Mouse (Mus musculus): ENCODE measurements around the gene Hist1h4b. TPM values are rescaled to one million over a fixed set of nuclear protein-coding genes. Genes with fewer than 3 reads are reported as not detected.

Gene Hist1h4b
- polyA plus RNA-seq, 1 experiment, result 5.5 TPM

DNA sequence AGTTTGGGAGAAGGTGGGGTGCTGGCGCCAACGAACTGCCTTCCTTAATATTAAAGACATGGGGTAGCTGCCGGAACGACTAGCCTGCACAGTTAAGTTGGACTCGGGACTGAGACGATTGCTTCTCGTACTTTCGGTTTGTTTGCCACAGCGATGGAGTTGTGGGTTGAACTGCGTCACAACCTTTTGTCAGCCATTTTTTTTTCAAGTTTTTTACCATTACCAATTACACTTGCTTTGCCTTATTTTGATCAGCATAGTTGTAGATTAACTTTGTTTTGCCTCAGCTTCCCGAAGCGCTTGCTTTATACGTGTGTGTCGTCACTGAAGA is 16.9 kb upstream of the Hist1h4b start:
- no peaks in the 10 kb centered on the region for H3K36me3 ChIP-seq (ENCODE audit: control insufficient read depth, insufficient read depth)
- H3ac ChIP-seq (ENCODE audit: control insufficient read depth, insufficient read length), result no peak overlapping the region
- H3K27me3 ChIP-seq (ENCODE audit: control insufficient read depth, insufficient read depth, insufficient read length), result no peaks in the 10 kb centered on the region
- TF ChIP-seq TCF12 (IDR thresholded peaks at IDR 0.05; ENCODE audit: insufficient read depth, poor library complexity, severe bottlenecking) (no peak), USF1 (IDR thresholded peaks at IDR 0.05; ENCODE audit: low read depth) (no peak), POLR2AphosphoS2 (IDR thresholded peaks at IDR 0.05; ENCODE audit: insufficient read length, low read depth) (peak; percentile 74), POLR2A (IDR thresholded peaks at IDR 0.05; ENCODE audit: insufficient read length, low read depth) (peak; percentile 8)
- peak overlapping the region; percentile 47 for H3K4me3 ChIP-seq
- peak overlapping the region; percentile 85 for H3K4me2 ChIP-seq (ENCODE audit: low read depth)
- H3K79me2 ChIP-seq (ENCODE audit: control insufficient read depth, insufficient read depth), result no peaks in the 10 kb centered on the region

DNA sequence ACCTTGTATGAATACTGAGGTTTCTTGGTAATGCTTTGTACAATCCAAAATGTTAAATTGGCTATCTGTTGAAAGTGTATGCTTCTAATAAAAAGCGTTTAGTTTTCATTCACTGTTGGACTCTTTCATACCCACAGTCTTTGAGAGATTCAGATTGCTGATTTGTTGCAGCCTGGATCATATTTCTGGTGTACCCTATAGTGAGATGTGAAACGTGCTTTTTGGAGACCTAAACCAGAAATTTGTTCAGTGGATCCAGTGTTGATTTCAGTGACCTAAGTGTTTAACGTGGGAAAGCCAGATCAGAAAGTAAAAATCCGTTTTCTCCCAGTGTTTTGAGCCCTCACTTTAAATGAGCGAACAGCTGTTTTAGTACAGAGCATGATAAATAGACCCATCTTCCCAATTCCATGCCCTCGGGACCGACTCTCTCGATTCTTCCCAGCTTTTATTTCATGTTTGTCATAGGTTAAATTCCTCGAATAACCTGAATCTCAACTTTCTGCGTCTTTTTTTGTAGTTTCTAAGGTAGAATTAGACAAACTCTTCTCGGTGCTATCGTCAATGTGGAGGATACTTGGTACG is 16.5 kb upstream of the Hist1h4b start:
- H3K36me3 ChIP-seq (ENCODE audit: control insufficient read depth, insufficient read depth), result no peaks in the 10 kb centered on the region
- no peak for TF ChIP-seq POLR2AphosphoS2 (IDR thresholded peaks at IDR 0.05; ENCODE audit: insufficient read length, low read depth)
- no peak for TF ChIP-seq CEBPB (IDR thresholded peaks at IDR 0.05; ENCODE audit: insufficient read depth, poor library complexity, severe bottlenecking)
- no peak for TF ChIP-seq USF1 (IDR thresholded peaks at IDR 0.05; ENCODE audit: low read depth)
- TF ChIP-seq E2F4 (IDR thresholded peaks at IDR 0.05; ENCODE audit: insufficient read depth), result no peak
- no peak for TF ChIP-seq TCF12 (IDR thresholded peaks at IDR 0.05; ENCODE audit: insufficient read depth, poor library complexity, severe bottlenecking)
- no peak for TF ChIP-seq POLR2A (IDR thresholded peaks at IDR 0.05; ENCODE audit: insufficient read length, low read depth)
- H3K4me3 ChIP-seq, result peak overlapping the region; percentile 47
- no peaks in the 10 kb centered on the region for H3K79me2 ChIP-seq (ENCODE audit: control insufficient read depth, insufficient read depth)
- H3ac ChIP-seq (ENCODE audit: control insufficient read depth, insufficient read length), result no peak overlapping the region
- H3K27me3 ChIP-seq (ENCODE audit: control insufficient read depth, insufficient read depth, insufficient read length), result no peaks in the 10 kb centered on the region
- H3K4me2 ChIP-seq (ENCODE audit: low read depth), result peak overlapping the region; percentile 85

DNA sequence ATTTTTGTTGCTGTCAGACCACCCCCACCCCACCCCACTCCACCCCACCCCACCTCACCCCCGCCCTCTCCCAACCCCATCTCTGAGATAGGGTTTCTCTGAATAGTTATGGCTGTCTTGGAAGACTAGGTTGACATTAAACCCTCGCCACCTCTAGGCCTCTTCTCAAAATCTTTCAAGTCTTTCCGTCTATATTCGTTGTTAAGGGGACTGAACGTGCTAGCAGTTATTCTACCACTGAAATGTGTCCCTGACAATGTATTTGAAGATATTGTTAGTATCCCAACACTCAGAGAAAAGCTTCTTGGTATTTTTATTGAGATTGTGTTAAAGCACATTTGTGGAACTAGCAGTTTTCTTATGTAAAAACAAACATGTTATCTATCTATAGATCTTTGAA is 15.9 kb upstream of the Hist1h4b start:
- H3K36me3 ChIP-seq (ENCODE audit: control insufficient read depth, insufficient read depth), result no peaks in the 10 kb centered on the region
- peak overlapping the region; percentile 47 for H3K4me3 ChIP-seq
- no peaks in the 10 kb centered on the region for H3K27me3 ChIP-seq (ENCODE audit: control insufficient read depth, insufficient read depth, insufficient read length)
- no peak overlapping the region for H3ac ChIP-seq (ENCODE audit: control insufficient read depth, insufficient read length)
- H3K4me2 ChIP-seq (ENCODE audit: low read depth), result peak overlapping the region; percentile 55
- H3K79me2 ChIP-seq (ENCODE audit: control insufficient read depth, insufficient read depth), result no peaks in the 10 kb centered on the region
- TF ChIP-seq USF1 (IDR thresholded peaks at IDR 0.05; ENCODE audit: low read depth) (no peak), POLR2A (IDR thresholded peaks at IDR 0.05; ENCODE audit: insufficient read length, low read depth) (no peak), E2F4 (IDR thresholded peaks at IDR 0.05; ENCODE audit: insufficient read depth) (no peak)

DNA sequence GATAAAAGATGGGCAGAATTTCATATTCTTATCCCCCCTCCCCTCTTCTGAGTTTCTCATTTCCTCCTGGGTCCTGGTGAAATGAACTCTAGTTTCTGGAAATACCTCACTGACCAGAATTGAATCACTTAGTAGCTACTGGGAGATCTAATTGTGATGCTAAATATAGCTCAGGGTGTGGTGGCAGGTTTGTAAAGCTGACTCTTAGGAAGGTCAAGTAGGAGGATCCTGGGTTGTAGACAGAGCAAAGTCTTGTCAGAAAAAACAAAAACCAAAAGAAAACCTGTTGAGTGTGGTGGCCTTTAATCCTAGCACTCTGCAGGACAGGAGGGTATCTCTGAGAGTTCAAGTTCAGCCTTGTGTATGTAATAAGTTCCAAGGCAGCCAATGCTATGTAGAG is 14.8 kb upstream of the Hist1h4b start:
- Histone ChIP-seq H3K4me2 (ENCODE audit: low read depth) (peak overlapping the region; percentile 44), H3K4me3 (no peak overlapping the region), H3K79me2 (ENCODE audit: control insufficient read depth, insufficient read depth) (no peaks in the 10 kb centered on the region), H3K27me3 (ENCODE audit: control insufficient read depth, insufficient read depth, insufficient read length) (no peaks in the 10 kb centered on the region), H3ac (ENCODE audit: control insufficient read depth, insufficient read length) (no peak overlapping the region), H3K36me3 (ENCODE audit: control insufficient read depth, insufficient read depth) (no peaks in the 10 kb centered on the region)
- no peak for TF ChIP-seq USF1 (IDR thresholded peaks at IDR 0.05; ENCODE audit: low read depth)
- no peak for TF ChIP-seq MYOD1 (IDR thresholded peaks at IDR 0.05; ENCODE audit: control insufficient read depth in 1 of 3, insufficient read length in 2 of 3, low read depth in 2 of 3)
- no peak for TF ChIP-seq POLR2A (IDR thresholded peaks at IDR 0.05; ENCODE audit: insufficient read length, low read depth)
- TF ChIP-seq POLR2AphosphoS2 (IDR thresholded peaks at IDR 0.05; ENCODE audit: insufficient read length, low read depth), result no peak
- TF ChIP-seq CEBPB (IDR thresholded peaks at IDR 0.05; ENCODE audit: insufficient read depth, poor library complexity, severe bottlenecking), result no peak
- no peak for TF ChIP-seq MYOG (IDR thresholded peaks at IDR 0.05; ENCODE audit: control insufficient read depth in 1 of 3, insufficient read depth in 1 of 3, insufficient read length in 2 of 3, low read depth in 2 of 3)
- TF ChIP-seq REST (IDR thresholded peaks at IDR 0.05; ENCODE audit: insufficient read depth, insufficient read length), result no peak
- no peak for TF ChIP-seq SRF (IDR thresholded peaks at IDR 0.05; ENCODE audit: control insufficient read depth, insufficient read length, low read depth)
- TF ChIP-seq TCF3 (IDR thresholded peaks at IDR 0.05; ENCODE audit: insufficient read length, low read depth), result no peak
- TF ChIP-seq E2F4 (IDR thresholded peaks at IDR 0.05; ENCODE audit: insufficient read depth), result no peak
- TF ChIP-seq TCF12 (IDR thresholded peaks at IDR 0.05; ENCODE audit: insufficient read depth, poor library complexity, severe bottlenecking), result no peak
- no peak for TF ChIP-seq MAX (IDR thresholded peaks at IDR 0.05; ENCODE audit: low read depth)

DNA sequence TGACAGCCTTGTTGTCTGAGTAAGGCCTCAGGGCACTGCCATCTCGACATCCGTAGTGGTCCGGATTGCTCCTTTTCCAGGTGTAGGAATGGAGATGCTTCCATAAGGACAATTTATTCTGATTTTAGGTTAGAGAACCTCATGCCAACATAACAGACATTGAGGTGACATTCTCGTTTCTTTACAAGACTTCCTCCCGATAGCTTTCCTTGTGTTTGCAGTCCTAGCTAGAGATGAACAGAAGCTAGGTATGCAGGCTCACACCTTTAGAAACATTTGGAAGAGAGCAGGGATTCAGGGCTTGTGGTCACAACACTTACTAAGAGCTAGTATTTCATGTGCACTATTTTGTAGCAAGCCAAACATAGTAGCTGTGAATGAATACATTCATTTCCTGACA is 13.6 kb upstream of the Hist1h4b start:
- TF ChIP-seq SRF (IDR thresholded peaks at IDR 0.05; ENCODE audit: control insufficient read depth, insufficient read length, low read depth) (no peak), CEBPB (IDR thresholded peaks at IDR 0.05; ENCODE audit: insufficient read depth, poor library complexity, severe bottlenecking) (no peak)
- Histone ChIP-seq H3K36me3 (ENCODE audit: control insufficient read depth, insufficient read depth) (no peaks in the 10 kb centered on the region), H3K79me2 (ENCODE audit: control insufficient read depth, insufficient read depth) (no peaks in the 10 kb centered on the region), H3K27me3 (ENCODE audit: control insufficient read depth, insufficient read depth, insufficient read length) (no peaks in the 10 kb centered on the region), H3K4me2 (ENCODE audit: low read depth) (no peak overlapping the region), H3K4me3 (no peak overlapping the region), H3ac (ENCODE audit: control insufficient read depth, insufficient read length) (no peak overlapping the region)

DNA sequence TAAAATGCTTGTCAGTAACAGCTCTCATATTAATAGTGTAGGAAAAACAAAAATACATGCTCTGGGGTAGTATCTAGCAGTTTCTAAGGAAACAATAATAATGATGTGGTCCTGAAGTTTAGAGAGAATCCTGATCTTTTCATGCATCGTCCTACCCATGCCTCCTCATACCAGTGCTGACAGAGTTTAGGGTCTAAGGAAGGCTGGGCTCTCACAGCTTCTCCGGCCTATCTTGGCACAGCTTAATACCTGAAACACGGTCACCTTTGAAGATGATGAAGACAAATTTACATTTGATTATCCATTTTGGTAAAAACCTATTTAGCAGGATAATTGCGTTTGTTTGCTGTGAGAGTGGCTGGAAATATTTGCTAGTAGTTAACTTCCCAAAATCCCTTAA is 12.8 kb upstream of the Hist1h4b start:
- Histone ChIP-seq H3K79me2 (ENCODE audit: control insufficient read depth, insufficient read depth) (no peaks in the 10 kb centered on the region), H3K27me3 (ENCODE audit: control insufficient read depth, insufficient read depth, insufficient read length) (no peaks in the 10 kb centered on the region), H3K4me2 (ENCODE audit: low read depth) (peak overlapping the region; percentile 94), H3K36me3 (ENCODE audit: control insufficient read depth, insufficient read depth) (no peaks in the 10 kb centered on the region), H3K4me3 (peak overlapping the region; percentile 19), H3ac (ENCODE audit: control insufficient read depth, insufficient read length) (no peak overlapping the region)
- TF ChIP-seq POLR2AphosphoS2 (IDR thresholded peaks at IDR 0.05; ENCODE audit: insufficient read length, low read depth) (peak; percentile 10), TCF3 (IDR thresholded peaks at IDR 0.05; ENCODE audit: insufficient read length, low read depth) (no peak)

Measured in myocyte (in vitro differentiated cells).